Mouse (Mus musculus): Measurements from ENCODE around the gene Dlk2. TPM values are rescaled to one million over a fixed set of nuclear protein-coding genes. Genes with fewer than 3 reads are reported as not detected.

The Dlk2 gene
- polyA plus RNA-seq (2012; rRNA removed), result 8.5 and 11.3 TPM in 2 replicates

DNA sequence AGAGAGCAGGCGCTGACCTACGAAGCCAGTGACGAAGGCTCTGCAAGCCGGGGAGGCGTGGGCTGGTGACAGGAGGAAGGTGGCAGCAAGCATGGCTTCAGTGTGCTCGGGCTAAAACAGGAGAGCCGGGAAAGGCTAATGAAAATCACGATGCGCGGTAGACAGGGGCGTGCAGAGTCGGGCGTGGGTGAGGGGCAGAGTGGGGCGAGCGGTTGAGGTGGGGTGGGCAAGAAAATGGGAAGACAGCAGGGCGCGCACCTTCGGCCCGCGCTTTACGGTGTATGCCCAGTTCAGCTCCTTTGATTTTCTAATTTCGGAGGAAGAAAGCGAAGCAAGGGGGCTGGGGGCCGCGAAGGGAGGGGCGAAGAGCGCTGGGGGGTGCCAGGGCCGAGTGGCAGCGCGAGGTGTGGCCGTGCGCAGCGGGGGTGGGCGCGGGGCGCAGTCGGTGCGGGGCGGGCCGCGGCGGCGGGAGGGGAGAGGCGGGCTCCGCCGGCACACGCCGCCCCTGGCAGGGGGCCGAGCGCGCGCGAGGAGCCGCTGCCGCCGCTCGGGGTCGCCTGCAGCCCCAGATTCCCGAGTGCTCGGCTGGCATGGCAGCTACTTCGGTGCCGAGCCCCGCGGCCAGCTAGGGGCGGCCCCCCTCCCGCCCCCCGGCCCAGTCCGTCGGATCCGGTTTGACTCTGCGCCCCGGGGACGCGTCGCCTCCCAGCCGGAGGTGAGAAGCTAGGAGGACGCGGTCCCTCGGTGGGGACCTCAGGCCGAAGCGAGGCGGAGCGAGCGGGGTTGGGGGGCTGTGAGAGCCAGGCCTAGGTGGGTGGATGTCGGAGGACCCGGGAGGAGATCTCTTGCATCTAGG lies at the start of gene Dlk2:
Gene Dlk2, plus strand, starts transcription at position 58 of the 856 bp plus-strand sequence.
- 1% methylated on average over 68 of the region's 86 CpGs for WGBS
- Histone ChIP-seq H3K27ac (ENCODE audit: control insufficient read depth, insufficient read depth, low read length) (no peak within 1 kb of the TSS), H3K4me1 (replicated peaks; ENCODE audit: control insufficient read depth, insufficient read depth, low read length) (peaks cover 13% of the 10 kb centered on the region), H3K4me3 (ENCODE audit: control insufficient read depth, insufficient read depth, low read length) (peak within 1 kb of the TSS; percentile 26), H3K36me3 (ENCODE audit: control insufficient read depth, insufficient read depth, low read length) (no peaks in the 10 kb centered on the region), H3K27me3 (ENCODE audit: control insufficient read depth, insufficient read depth, low read length) (peaks cover 12% of the 10 kb centered on the region; the same call in 1 of the 2 replicates)
- TF ChIP-seq POLR2A (IDR thresholded peaks at IDR 0.05; ENCODE audit: control insufficient read depth, extremely low read depth, insufficient read depth, low read length, poor library complexity) (no peak), CTCF (IDR thresholded peaks at IDR 0.05; ENCODE audit: borderline replicate concordance, control insufficient read depth, extremely low read depth, insufficient read depth, low read length, poor library complexity) (no peak)
- DNase-seq, result no peak

DNA sequence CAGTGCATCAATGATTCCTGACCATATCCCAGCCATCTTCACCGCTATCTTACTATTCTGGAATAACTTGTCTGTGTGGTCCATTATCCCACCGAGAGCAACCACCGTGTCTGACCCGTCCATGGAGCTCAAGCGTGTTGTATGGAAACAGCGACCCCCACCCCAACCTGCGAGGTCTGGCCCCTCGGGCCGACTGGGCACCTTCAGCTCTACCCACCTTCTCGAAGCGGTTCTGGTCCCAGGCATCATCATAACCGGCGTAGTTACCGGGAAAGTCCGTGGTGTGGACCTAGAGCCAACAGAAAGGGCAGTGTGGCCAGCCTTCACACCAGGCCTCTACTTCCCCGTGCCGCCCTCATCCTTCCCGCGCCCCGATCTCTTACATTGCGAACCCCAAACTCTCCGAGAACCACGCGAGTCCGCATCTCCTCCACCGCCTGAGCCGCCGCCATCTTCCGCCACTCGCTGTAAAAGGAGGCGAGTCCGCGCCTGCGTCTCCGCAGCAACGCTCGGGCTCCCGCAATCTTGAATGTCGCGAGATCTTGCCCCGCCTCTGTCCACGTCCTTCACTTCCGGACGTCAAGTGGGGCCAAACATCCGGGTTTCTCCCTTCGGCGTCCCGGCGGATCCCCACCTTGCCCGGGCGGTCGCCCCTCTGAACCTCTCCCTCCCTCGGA lies 49.6 kb upstream of the Dlk2 start, which contains the start of the genes Polr1c and Yipf3:
Gene Polr1c, minus strand, starts transcription at position 543 of the 677 bp plus-strand sequence.
Gene Yipf3, plus strand, starts transcription at position 569 of the 677 bp plus-strand sequence.
- Histone ChIP-seq H3K4me1 (replicated peaks; ENCODE audit: control insufficient read depth, insufficient read depth, low read length) (peaks cover 19% of the 10 kb centered on the region), H3K36me3 (ENCODE audit: control insufficient read depth, insufficient read depth, low read length) (peaks cover 50% of the 10 kb centered on the region), H3K27ac (ENCODE audit: control insufficient read depth, insufficient read depth, low read length) (peak within 1 kb of the TSS; percentile 11; the same call in 1 of the 2 replicates), H3K4me3 (ENCODE audit: control insufficient read depth, insufficient read depth, low read length) (peak within 1 kb of the TSS; percentile 98), H3K27me3 (ENCODE audit: control insufficient read depth, insufficient read depth, low read length) (no peaks in the 10 kb centered on the region)
- under 1% methylated on average over 53 of the region's 53 CpGs for WGBS
- TF ChIP-seq POLR2A (IDR thresholded peaks at IDR 0.05; ENCODE audit: control insufficient read depth, extremely low read depth, insufficient read depth, low read length, poor library complexity), result peak; percentile 78
- no peak for TF ChIP-seq CTCF (IDR thresholded peaks at IDR 0.05; ENCODE audit: borderline replicate concordance, control insufficient read depth, extremely low read depth, insufficient read depth, low read length, poor library complexity)
- peak; percentile 94 for DNase-seq

DNA sequence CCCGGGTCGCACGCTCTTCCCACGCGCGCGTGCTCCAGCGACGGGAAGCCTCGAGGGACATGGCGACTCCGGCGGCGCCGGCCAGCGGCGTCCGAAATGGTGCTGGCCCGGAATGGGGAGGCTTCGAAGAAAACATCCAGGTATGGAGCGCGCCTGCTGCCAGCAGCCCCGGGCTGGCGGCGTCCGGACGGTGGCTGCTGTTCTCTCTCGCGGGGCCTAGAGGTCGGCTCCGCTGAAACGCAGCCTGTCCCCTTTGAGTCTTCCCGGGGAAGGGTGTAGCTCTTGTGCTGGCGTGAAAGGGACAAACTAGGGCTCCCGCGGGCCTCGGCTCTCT lies 49.1 kb upstream of the Dlk2 start:
- H3K27ac ChIP-seq (ENCODE audit: control insufficient read depth, insufficient read depth, low read length), result peak overlapping the region; percentile 11; the same call in 1 of the 2 replicates
- H3K27me3 ChIP-seq (ENCODE audit: control insufficient read depth, insufficient read depth, low read length), result no peaks in the 10 kb centered on the region
- H3K4me3 ChIP-seq (ENCODE audit: control insufficient read depth, insufficient read depth, low read length), result peak overlapping the region; percentile 98
- no peak for DNase-seq
- no peak; the same call in 1 of the 2 replicates for TF ChIP-seq POLR2A (IDR thresholded peaks at IDR 0.05; ENCODE audit: control insufficient read depth, extremely low read depth, insufficient read depth, low read length, poor library complexity)
- peak; percentile 56; the same call in 1 of the 2 replicates for TF ChIP-seq CTCF (IDR thresholded peaks at IDR 0.05; ENCODE audit: borderline replicate concordance, control insufficient read depth, extremely low read depth, insufficient read depth, low read length, poor library complexity)
- H3K36me3 ChIP-seq (ENCODE audit: control insufficient read depth, insufficient read depth, low read length), result peaks cover 45% of the 10 kb centered on the region
- under 1% methylated on average over 37 of the region's 37 CpGs for WGBS
- peaks cover 20% of the 10 kb centered on the region for H3K4me1 ChIP-seq (replicated peaks; ENCODE audit: control insufficient read depth, insufficient read depth, low read length)

DNA sequence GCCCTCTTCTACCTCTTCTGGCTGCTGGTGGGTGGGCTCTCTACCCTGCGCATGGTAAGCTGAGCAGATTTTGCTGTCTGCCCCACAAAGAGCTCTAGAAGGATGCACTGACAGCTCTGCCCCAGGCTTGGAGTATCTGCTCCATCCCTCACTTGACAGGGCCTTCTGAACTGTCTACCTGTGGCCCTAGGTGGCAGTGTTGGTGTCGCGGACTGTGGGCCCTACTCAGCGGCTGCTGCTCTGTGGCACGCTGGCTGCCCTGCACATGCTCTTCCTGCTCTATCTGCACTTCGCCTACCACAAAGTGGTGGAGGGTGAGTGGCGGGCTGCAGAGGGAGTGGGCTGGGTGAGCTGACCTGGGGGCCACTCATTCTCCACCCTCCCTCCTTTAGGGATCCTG lies 46.0 kb upstream of the Dlk2 start:
- peak; percentile 40 for DNase-seq
- Histone ChIP-seq H3K27me3 (ENCODE audit: control insufficient read depth, insufficient read depth, low read length) (peaks cover 6% of the 10 kb centered on the region; the same call in 1 of the 2 replicates), H3K4me3 (ENCODE audit: control insufficient read depth, insufficient read depth, low read length) (no peak overlapping the region), H3K36me3 (ENCODE audit: control insufficient read depth, insufficient read depth, low read length) (peaks cover 24% of the 10 kb centered on the region), H3K4me1 (replicated peaks; ENCODE audit: control insufficient read depth, insufficient read depth, low read length) (peaks cover 30% of the 10 kb centered on the region), H3K27ac (ENCODE audit: control insufficient read depth, insufficient read depth, low read length) (no peak overlapping the region)
- WGBS, result 83% methylated on average over 7 of the region's 7 CpGs
- TF ChIP-seq POLR2A (IDR thresholded peaks at IDR 0.05; ENCODE audit: control insufficient read depth, extremely low read depth, insufficient read depth, low read length, poor library complexity), result no peak
- TF ChIP-seq CTCF (IDR thresholded peaks at IDR 0.05; ENCODE audit: borderline replicate concordance, control insufficient read depth, extremely low read depth, insufficient read depth, low read length, poor library complexity), result no peak

DNA sequence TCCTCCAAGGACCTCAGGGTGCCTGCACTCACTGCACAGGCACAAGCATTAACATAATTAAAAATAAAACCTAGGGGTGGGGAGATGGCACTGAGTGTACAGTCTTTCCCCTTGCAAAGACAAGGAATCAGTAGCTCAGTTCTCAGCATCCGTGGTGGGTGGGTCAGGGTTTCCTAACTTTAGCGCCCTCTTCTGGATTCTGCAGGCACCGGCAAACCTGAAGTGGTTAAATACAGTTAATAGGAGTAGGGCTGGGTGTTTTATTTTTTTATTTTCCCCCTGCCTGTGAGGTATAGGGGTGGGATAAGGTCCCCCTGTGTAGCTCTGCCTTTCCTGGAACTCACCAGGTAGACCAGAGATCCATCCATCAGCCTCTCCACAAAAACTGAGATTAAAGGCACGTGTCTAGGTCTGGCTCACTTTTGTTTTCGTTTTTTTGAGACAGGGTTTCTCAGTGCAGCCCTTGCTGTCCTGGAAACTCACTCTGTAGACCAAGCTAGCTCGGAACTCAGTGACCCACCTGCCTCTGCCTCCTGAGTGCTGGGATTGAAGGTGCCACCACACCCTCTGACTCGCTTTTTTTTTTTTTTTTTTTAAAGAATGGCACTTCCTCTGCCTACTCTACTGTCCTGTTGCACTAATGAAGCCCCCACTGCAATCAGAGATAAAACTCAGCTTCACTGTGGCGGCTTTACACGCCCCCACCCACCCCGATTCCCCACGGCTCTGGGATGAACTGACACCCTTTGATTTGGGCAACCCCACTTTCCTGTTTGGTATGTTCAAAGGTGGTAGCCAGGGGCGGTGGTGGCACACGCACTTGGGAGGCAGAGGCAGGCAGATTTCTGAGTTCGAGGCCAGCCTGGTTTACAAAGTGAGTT lies 44.4 kb upstream of the Dlk2 start:
- Histone ChIP-seq H3K4me3 (ENCODE audit: control insufficient read depth, insufficient read depth, low read length) (no peak overlapping the region), H3K27ac (ENCODE audit: control insufficient read depth, insufficient read depth, low read length) (no peak overlapping the region), H3K27me3 (ENCODE audit: control insufficient read depth, insufficient read depth, low read length) (peaks cover 6% of the 10 kb centered on the region; the same call in 1 of the 2 replicates), H3K4me1 (replicated peaks; ENCODE audit: control insufficient read depth, insufficient read depth, low read length) (peaks cover 21% of the 10 kb centered on the region), H3K36me3 (ENCODE audit: control insufficient read depth, insufficient read depth, low read length) (peaks cover 24% of the 10 kb centered on the region)
- peak; percentile 34 for DNase-seq
- TF ChIP-seq CTCF (IDR thresholded peaks at IDR 0.05; ENCODE audit: borderline replicate concordance, control insufficient read depth, extremely low read depth, insufficient read depth, low read length, poor library complexity), result no peak
- no peak for TF ChIP-seq POLR2A (IDR thresholded peaks at IDR 0.05; ENCODE audit: control insufficient read depth, extremely low read depth, insufficient read depth, low read length, poor library complexity)
- WGBS, result 42% methylated on average over 14 of the region's 14 CpGs

All from thymus, adult 2 months (tissue).